Mouse (Mus musculus) kidney, adult 2 months (tissue): ENCODE measurements at regions not wholly inside any gene's neighbourhood (a gene's known extent, or its start where the extent isn't known, plus 50 kb on each side); places are given as distances from the start of the nearest gene placed in this dataset.

Source experiments
- DNase-seq: peaks from one replicate; pipeline ENCODE4 v3.0.0; 2021
- H3K27ac ChIP-seq: fragments of 200-500 bp; 2 replicates; pipeline ENCODE4 v1.5.1; 2012; ENCODE audit warnings: low read depth, low read length, control low read depth, inconsistent platforms; ENCODE audit not compliant: insufficient read depth
- H3K27me3 ChIP-seq: fragments of 200-500 bp; replicated peaks from 2 replicates; pipeline ENCODE4 v1.6.1; 2012; ENCODE audit warnings: mild to moderate bottlenecking, moderate library complexity, low read length, inconsistent platforms; ENCODE audit not compliant: control insufficient read depth, insufficient read depth
- H3K36me3 ChIP-seq: fragments of 200-500 bp; 2 replicates; pipeline ENCODE4 v1.6.1; 2012; ENCODE audit warnings: mild to moderate bottlenecking, moderate library complexity, low read length, inconsistent platforms; ENCODE audit not compliant: control insufficient read depth, insufficient read depth
- H3K4me1 ChIP-seq: fragments of 200-500 bp; 2 replicates; pipeline ENCODE4 v1.6.1; 2011; ENCODE audit warnings: low read length; ENCODE audit not compliant: control insufficient read depth, insufficient read depth
- H3K4me3 ChIP-seq: fragments of 200-500 bp; 2 replicates; pipeline ENCODE4 v1.5.1; 2011; ENCODE audit warnings: mild to moderate bottlenecking, low read depth, low read length, control low read depth; ENCODE audit not compliant: insufficient read depth
- CTCF ChIP-seq: fragments of 200-500 bp; conservative IDR thresholded peaks from 2 replicates; pipeline ENCODE4 v1.5.1; 2011; ENCODE audit warnings: low read depth, mild to moderate bottlenecking, control low read depth, low read length, moderate library complexity, mixed read lengths; ENCODE audit not compliant: insufficient read depth, insufficient read length
- POLR2A ChIP-seq: fragments of 200-500 bp; IDR thresholded peaks from one replicate; pipeline ENCODE4 v1.6.1; 2011; ENCODE audit warnings: low read depth, low read length, control low read depth
- WGBS: fragments of 180-500 bp; shearing (Covaris S2); methylation state at CpG from one replicate; pipeline ENCODE4 v1.1.7; 2018; 5-methylcytosine and 5-hydroxymethylcytosine counted together

DNA sequence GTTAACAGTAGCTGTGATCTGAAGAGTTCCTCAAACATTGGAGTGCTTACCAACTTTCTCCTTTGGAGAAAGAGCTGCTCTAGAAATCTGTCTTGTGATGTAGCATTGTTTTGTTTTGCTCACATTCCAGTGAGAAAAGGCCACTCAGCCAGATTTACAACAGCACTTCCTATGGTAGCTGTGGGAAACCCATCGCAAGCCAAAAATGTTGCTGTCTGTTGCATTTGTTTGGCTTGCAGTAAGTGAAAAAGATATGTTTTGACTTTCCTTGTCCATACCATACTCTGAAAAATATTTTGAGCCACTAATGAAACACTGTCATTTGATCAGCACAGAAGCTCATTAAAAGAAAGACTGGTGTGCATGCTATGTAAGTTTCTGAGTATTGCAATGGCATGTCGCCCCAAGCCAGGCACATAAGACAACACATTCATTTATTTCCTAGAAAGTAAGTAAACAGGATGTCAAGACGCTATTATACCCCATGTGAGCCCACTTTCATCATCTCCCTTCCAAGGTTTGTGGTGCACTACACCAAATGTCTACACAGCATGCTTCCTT, 66.2 kb downstream of the Car2 start:
- Histone ChIP-seq H3K4me3 (no peak overlapping the region), H3K27me3 (no peaks in the 10 kb centered on the region; the same call in 1 of the 2 replicates), H3K27ac (no peak overlapping the region), H3K4me1 (peaks cover 3% of the 10 kb centered on the region; the same call in 1 of the 2 replicates), H3K36me3 (no peaks in the 10 kb centered on the region)
- DNase-seq, result no peak
- TF ChIP-seq CTCF (no peak), POLR2A (no peak)
- WGBS, result 71% methylated on average over 3 of the region's 3 CpGs

DNA sequence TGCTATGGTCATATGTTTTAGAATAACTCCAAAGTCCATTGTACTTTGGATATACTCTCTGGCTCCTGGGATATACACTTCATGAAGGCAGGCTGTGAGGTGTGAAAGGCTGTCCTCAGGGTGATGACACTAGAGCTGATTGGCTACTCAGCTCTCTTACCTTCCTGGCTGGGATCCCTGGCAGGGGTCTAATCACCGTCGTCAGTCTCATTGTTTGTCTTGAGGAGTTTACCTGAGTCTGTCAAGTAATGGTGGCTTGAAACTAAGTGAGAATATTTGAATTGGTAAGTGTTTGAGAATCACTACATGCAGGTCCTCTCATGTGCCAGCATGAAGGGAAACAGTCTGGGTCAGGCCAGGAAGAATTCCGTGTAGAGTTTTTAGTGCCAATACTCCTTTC, 66.9 kb downstream of the Car2 start:
- TF ChIP-seq POLR2A (no peak), CTCF (no peak)
- Histone ChIP-seq H3K27ac (no peak overlapping the region), H3K27me3 (no peaks in the 10 kb centered on the region; the same call in 1 of the 2 replicates), H3K36me3 (no peaks in the 10 kb centered on the region), H3K4me3 (no peak overlapping the region), H3K4me1 (peaks cover 6% of the 10 kb centered on the region; the same call in 1 of the 2 replicates)
- WGBS, result 69% methylated on average over 3 of the region's 3 CpGs
- DNase-seq, result no peak

DNA sequence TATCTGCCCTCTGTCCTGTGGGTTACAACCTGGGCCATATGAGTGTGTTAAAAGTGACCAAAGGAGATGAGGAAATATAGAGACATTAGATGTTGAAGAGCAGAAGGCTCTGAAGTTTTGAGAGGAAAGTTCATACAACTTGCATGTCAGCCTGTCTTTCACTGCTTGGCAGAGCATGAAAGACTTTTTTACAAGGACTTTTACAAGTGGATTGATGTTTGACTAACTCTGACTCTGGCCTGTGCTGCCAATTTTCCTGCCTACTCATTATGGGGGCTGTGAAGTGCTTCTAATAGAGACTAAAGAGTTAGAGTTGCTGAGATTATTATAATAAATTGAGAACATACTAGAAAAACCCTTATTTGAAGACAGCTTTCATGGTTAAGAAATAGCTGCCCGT, 71.4 kb downstream of the Car2 start:
- Histone ChIP-seq H3K4me3 (no peak overlapping the region), H3K27ac (peak overlapping the region; percentile 92), H3K4me1 (peaks cover 21% of the 10 kb centered on the region), H3K27me3 (no peaks in the 10 kb centered on the region), H3K36me3 (no peaks in the 10 kb centered on the region)
- 30% methylated on average over 1 of the region's 1 CpGs for WGBS
- no peak for TF ChIP-seq POLR2A
- TF ChIP-seq CTCF, result no peak
- DNase-seq, result peak; percentile 86

- Histone ChIP-seq H3K4me1 (peaks cover 21% of the 10 kb centered on the region), H3K4me3 (no peak overlapping the region), H3K27me3 (no peaks in the 10 kb centered on the region), H3K27ac (peak overlapping the region; percentile 92), H3K36me3 (no peaks in the 10 kb centered on the region)
- no peak for DNase-seq
- WGBS, result 61% methylated on average over 1 of the region's 1 CpGs
- no peak for TF ChIP-seq CTCF
- no peak for TF ChIP-seq POLR2A
Measured at GRCm38 (mm10) chr3:14958277-14958676, 72.2 kb downstream of the Car2 start.

DNA sequence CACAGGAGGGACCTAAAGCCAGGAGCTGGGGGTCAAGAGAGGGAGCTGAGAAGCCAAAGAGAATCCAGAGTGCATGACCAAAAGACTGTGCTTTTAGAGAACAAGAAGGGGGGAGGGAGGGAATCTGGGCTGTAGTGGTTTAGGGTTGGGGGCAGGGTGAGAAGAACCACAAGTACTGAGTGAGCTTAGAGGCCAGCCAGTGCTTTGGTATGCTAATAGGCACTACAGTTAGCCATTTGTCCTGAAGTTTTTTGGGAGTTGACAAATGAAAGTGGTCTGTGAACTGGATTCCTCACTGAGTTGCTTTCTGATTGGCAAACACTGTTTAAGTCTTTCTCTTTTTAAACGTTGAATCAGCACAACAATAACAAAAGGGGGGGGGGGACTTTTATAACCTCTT, 73.5 kb downstream of the Car2 start:
- Histone ChIP-seq H3K27ac (peak overlapping the region; percentile 39; the same call in 1 of the 2 replicates), H3K4me3 (no peak overlapping the region), H3K27me3 (no peaks in the 10 kb centered on the region), H3K36me3 (no peaks in the 10 kb centered on the region), H3K4me1 (peaks cover 21% of the 10 kb centered on the region)
- 0% methylated on average over 1 of the region's 1 CpGs for whole genome bisulfite sequencing
- peak; percentile 32 for DNase-seq
- TF ChIP-seq POLR2A (no peak), CTCF (no peak)

- TF ChIP-seq POLR2A, result no peak
- no peak for TF ChIP-seq CTCF
- Histone ChIP-seq H3K27ac (no peak overlapping the region), H3K27me3 (no peaks in the 10 kb centered on the region), H3K4me3 (no peak overlapping the region), H3K36me3 (no peaks in the 10 kb centered on the region), H3K4me1 (peaks cover 2% of the 10 kb centered on the region; the same call in 1 of the 2 replicates)
- no peak for DNase-seq
- 70% methylated on average over 5 of the region's 5 CpGs for WGBS
Measured at GRCm38 (mm10) chr3:14964795-14965194, 78.7 kb downstream of the Car2 start.

DNA sequence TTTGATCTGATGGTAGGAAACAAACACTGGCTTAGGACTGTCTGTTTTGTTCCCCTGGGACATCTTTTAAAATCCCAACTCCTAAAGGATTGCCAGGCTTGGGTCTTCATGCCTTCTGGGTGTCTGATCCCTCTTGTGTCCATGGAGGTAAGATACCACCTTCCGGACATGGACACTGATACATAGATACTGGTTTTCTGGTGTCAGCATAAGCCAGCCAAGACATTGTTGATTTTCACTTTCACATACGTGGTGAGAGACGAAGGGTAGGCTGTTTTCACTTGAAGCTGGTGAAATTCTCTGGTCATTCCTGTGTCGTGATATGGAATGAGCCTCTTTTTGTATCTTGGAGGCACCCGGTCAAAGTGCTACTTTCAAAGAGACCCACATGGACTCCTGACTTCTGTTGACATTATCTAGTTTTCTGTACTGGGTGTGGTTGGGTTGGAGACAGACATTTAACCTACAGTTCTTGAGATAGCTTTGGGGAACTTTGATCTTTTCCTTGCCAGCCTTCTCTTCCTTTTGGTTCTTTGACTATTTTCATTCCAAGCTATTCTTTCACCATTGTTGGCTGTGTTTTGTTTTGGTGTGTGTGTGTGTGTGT, 79.5 kb downstream of the Car2 start:
- Histone ChIP-seq H3K36me3 (no peaks in the 10 kb centered on the region), H3K4me3 (no peak overlapping the region), H3K4me1 (peaks cover 2% of the 10 kb centered on the region; the same call in 1 of the 2 replicates), H3K27me3 (no peaks in the 10 kb centered on the region), H3K27ac (no peak overlapping the region)
- WGBS, result 91% methylated on average over 5 of the region's 5 CpGs
- no peak for TF ChIP-seq CTCF
- TF ChIP-seq POLR2A, result no peak
- no peak for DNase-seq
